Mouse (Mus musculus) E14TG2a.4 (cell line): ENCODE results near the gene Cd2.

Source experiments
- H3K27me3 ChIP-seq: 2 replicates; pipeline ENCODE4 v1.6.1; 2014; ENCODE audit warnings: low read length, control low read depth; ENCODE audit not compliant: insufficient read depth
- H3K36me3 ChIP-seq: 2 replicates; pipeline ENCODE4 v1.6.1; 2014; ENCODE audit warnings: low read length, control low read depth; ENCODE audit not compliant: insufficient read depth
- H3K4me1 ChIP-seq: replicated peaks from 2 replicates; pipeline ENCODE4 v1.6.1; 2014; ENCODE audit warnings: low read depth, low read length, control low read depth
- H3K4me3 ChIP-seq: replicated peaks from 2 replicates; pipeline ENCODE4 v1.5.1; 2014; ENCODE audit warnings: mild to moderate bottlenecking, low read length
- H3K9me3 ChIP-seq: 2 replicates; pipeline ENCODE4 v1.6.1; 2014; ENCODE audit warnings: low read length, control low read depth
- CTCF ChIP-seq: conservative IDR thresholded peaks from 2 replicates; pipeline ENCODE4 v1.5.1; 2014; ENCODE audit warnings: low read length
- NANOG ChIP-seq: IDR thresholded peaks from 2 replicates; pipeline ENCODE4 v1.6.1; 2014; ENCODE audit warnings: borderline replicate concordance, low read length, mixed read lengths
- POU5F1 ChIP-seq: IDR thresholded peaks from 2 replicates; pipeline ENCODE4 v1.6.1; 2014; ENCODE audit warnings: low read length, borderline replicate concordance

The Cd2 gene

GRCm38 (mm10) chr3:101287911-101288311 is at the start of gene Cd2:
TSS of gene Cd2 (minus strand) at chr3:101287939.
- TF ChIP-seq CTCF (no peak), NANOG (no peak), POU5F1 (no peak)
- H3K4me3 ChIP-seq: no peak within 1 kb of the TSS

GRCm38 (mm10) chr3:101328617-101329016 is 40.9 kb upstream of the Cd2 start:
- Histone ChIP-seq H3K4me1 (peaks cover 22% of the 10 kb centered on the region), H3K36me3 (no peaks in the 10 kb centered on the region), H3K9me3 (0 out of 2 replicates have a peak, but pooled peaks cover 2% of the 10 kb centered on the region), H3K27me3 (peaks cover 2% of the 10 kb centered on the region; the same call in 1 of the 2 replicates), H3K4me3 (no peak overlapping the region)
- no peak for TF ChIP-seq NANOG
- TF ChIP-seq POU5F1: no peak
- TF ChIP-seq CTCF: no peak

More at GRCm38 (mm10) chr3:101287911-101288311, at the start of gene Cd2:
- Histone ChIP-seq H3K27me3 (no peaks in the 10 kb centered on the region), H3K9me3 (no peaks in the 10 kb centered on the region), H3K36me3 (no peaks in the 10 kb centered on the region), H3K4me1 (peaks cover 40% of the 10 kb centered on the region)

GRCm38 (mm10) chr3:101327248-101327647 is 39.5 kb upstream of the Cd2 start:
- H3K27me3 ChIP-seq: peaks cover 2% of the 10 kb centered on the region; the same call in 1 of the 2 replicates
- H3K36me3 ChIP-seq: no peaks in the 10 kb centered on the region
- H3K4me1 ChIP-seq: peaks cover 28% of the 10 kb centered on the region
- H3K9me3 ChIP-seq: 0 out of 2 replicates have a peak, but pooled peaks cover 2% of the 10 kb centered on the region
- TF ChIP-seq POU5F1: no peak
- no peak for TF ChIP-seq NANOG
- no peak for TF ChIP-seq CTCF
- no peak overlapping the region for H3K4me3 ChIP-seq

GRCm38 (mm10) chr3:101322437-101322836 is 34.7 kb upstream of the Cd2 start:
- no peak overlapping the region for H3K4me3 ChIP-seq
- no peaks in the 10 kb centered on the region for H3K36me3 ChIP-seq
- peaks cover 2% of the 10 kb centered on the region; the same call in 1 of the 2 replicates for H3K27me3 ChIP-seq
- no peak for TF ChIP-seq CTCF
- TF ChIP-seq NANOG: no peak
- TF ChIP-seq POU5F1: no peak
- no peaks in the 10 kb centered on the region for H3K9me3 ChIP-seq
- peaks cover 52% of the 10 kb centered on the region for H3K4me1 ChIP-seq

GRCm38 (mm10) chr3:101320874-101321273 is 33.1 kb upstream of the Cd2 start:
- TF ChIP-seq POU5F1: no peak
- no peak for TF ChIP-seq NANOG
- no peak overlapping the region for H3K4me3 ChIP-seq
- H3K9me3 ChIP-seq: no peaks in the 10 kb centered on the region
- no peaks in the 10 kb centered on the region for H3K36me3 ChIP-seq
- peaks cover 50% of the 10 kb centered on the region for H3K4me1 ChIP-seq
- H3K27me3 ChIP-seq: peaks cover 2% of the 10 kb centered on the region; the same call in 1 of the 2 replicates

DNA sequence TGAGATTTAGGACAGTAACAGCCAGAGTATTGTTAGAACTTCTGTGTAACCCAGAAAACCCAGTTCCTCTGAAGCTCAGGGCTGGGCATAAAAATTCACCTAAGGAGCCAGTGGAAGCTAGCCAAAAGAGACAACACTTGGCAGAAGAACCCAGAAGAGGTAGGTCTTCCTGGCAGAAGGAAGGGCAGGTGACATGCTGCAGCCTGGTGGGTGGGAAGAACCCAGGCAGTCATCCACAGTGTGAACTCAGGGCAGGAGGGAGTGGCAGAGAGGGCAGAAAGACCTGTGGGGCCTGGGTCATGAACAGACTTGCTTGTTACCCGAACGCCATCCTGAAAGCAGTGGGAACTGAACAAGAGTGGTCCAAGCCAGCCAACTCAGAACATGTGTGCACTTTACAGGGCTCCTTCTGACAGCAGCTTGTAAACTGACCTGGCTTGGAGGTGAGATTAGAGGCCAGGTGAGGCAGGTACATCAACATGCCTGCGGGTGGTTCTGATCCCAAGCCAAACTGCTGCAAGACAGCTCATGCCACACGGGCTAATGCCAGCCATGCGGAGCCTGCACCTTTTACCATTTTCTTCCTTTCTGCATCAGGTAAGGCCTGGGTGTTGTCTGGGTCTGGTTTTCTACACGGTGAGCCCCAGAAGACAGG is 30.9 kb upstream of the Cd2 start:
- Histone ChIP-seq H3K27me3 (no peaks in the 10 kb centered on the region), H3K4me3 (peak overlapping the region; percentile 46), H3K9me3 (no peaks in the 10 kb centered on the region), H3K36me3 (no peaks in the 10 kb centered on the region), H3K4me1 (peaks cover 63% of the 10 kb centered on the region)
- no peak for TF ChIP-seq CTCF
- TF ChIP-seq POU5F1: no peak
- TF ChIP-seq NANOG: no peak

DNA sequence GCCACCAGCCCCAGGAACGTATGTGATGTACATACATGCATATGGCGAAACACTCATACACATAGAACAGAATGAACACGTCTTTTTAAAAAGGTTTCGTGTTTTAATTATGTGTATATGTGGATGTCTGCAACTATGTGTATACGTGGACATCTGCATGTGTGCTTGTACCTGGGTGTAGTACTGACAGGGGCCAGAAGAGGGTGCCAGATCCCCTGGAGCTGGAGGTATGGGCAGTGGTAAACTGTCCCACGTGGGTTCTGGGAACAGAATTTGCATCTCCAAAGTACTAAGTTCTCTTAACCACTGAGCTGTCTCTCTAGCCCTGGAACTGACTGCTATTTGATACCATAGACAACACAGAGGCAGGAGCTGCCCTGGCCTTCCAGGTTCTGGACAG is 30.4 kb upstream of the Cd2 start:
- H3K4me3 ChIP-seq: peak overlapping the region; percentile 46
- TF ChIP-seq NANOG (no peak), CTCF (peak; percentile 96)

GRCm38 (mm10) chr3:101314954-101315353 is 27.2 kb upstream of the Cd2 start:
- TF ChIP-seq CTCF (no peak), POU5F1 (no peak)
- Histone ChIP-seq H3K27me3 (peaks cover 6% of the 10 kb centered on the region; the same call in 1 of the 2 replicates), H3K4me1 (peaks cover 62% of the 10 kb centered on the region), H3K36me3 (no peaks in the 10 kb centered on the region), H3K4me3 (no peak overlapping the region), H3K9me3 (no peaks in the 10 kb centered on the region)

More for the DNA sequence above, 30.4 kb upstream of the Cd2 start:
- Histone ChIP-seq H3K4me1 (peaks cover 68% of the 10 kb centered on the region), H3K27me3 (no peaks in the 10 kb centered on the region), H3K9me3 (no peaks in the 10 kb centered on the region), H3K36me3 (no peaks in the 10 kb centered on the region)
